Mouse (Mus musculus) adrenal gland, postnatal 36 days (tissue): ENCODE measurements around the gene Prepl. TPM values are rescaled to one million over a fixed set of nuclear protein-coding genes. Genes with fewer than 3 reads are reported as not detected.

ENCODE experiments used
- DNase-seq, 2 experiments: peaks; one replicate each; pipeline ENCODE4 v3.0.0; 2021; ENCODE audit warnings: mixed read lengths in 1 of 2
- total RNA-seq, 2 experiments: library from RNA; stranded (reverse); gene quantifications; 2 replicates each; pipeline ENCODE4 v1.2.3; 2021

The Prepl gene
- total RNA-seq, 2 experiments from 2014 or later, result 35.6 to 37.2 TPM

- DNase-seq, result peak; percentile 19 to 62
Observed at GRCm38 (mm10) chr17:85023247-85024167, 66.5 kb downstream of the Prepl start.

DNA sequence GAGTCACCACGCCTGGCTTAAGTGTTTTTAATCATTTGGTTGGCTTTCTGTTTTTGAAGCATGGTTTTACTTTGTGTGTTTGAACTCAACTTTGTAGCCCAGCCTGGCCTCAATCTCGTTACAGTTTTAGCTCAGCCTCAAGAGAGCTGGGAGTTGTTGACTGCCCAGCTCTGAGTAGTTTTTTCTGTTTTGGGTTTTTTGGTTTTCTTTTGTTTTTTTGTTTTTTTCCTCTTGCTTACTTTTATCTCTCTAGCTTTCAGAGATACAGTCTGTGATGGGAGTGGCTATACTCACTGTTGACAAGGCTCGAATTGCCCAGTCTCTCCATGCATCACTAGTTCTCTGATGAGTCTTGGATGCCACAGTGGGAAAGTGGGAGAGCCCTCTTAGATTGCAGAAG lies 69.7 kb downstream of the Prepl start:
- no peak for DNase-seq

DNA sequence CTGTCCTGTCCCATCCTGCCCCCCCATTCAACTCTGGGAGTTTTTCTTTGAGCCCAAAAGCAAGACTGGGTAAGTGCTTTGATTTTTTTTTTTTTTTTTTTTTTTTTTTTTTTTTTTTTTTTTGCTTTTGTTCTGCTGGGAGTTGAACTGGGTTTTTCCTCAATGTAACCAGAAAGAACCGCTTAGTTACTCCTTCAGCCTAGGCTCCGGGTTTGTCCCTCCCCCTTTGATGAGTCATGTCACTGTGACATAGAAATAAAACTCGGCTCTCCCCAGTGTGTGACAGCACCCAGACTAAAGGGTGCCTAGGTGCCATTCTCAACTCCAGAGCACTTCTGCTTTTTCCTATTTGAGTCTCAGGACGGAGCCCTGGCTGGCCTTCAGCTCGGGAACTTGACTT lies 71.2 kb downstream of the Prepl start:
- peak; percentile 56 to 66 for DNase-seq

DNA sequence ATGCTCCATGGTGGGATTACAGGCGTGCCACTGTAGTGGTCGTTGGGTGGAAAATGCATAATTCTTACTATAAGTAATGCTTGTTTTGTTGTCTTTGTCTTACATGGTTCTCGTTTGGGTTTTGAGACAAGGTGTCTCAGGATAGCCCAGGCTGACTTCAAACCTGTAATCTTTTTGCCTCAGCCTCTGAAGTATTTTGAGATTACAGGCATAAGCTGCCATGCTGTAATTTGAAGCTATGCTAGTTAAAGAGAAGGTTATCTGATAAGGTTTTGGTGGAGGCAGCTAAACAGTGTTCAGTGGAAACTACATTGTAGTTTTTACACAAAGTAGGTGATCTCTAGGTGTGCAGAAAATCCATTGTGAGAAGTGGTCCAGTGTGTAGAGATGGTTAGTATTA lies 71.7 kb downstream of the Prepl start:
- DNase-seq, result no peak

- no peak for DNase-seq
Observed at GRCm38 (mm10) chr17:85014632-85015031, 75.4 kb downstream of the Prepl start.

DNA sequence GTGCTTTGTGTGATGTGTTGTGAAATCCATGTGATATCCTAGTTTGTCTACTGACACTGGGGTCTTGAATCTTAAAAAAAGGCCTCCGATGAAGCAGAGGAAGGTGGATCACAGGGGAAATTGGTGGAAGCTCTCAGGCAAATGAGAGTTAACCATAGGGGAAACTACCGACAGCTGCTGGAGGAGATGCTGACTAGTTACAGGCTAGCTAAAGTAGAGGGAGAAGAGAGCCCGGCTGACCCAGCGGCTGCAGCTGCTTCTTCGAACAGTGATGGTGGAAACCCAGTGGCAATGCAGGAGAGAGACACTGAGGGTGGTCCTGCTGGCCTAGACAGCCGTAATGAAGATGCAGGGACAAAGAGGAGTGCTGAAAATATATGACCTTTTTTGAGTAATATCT lies 76.6 kb downstream of the Prepl start:
- no peak for DNase-seq

Other genes starting within 250 kb of the Prepl start
- 100 to 1,000 TPM; 106 to 143 TPM for gene Ppm1b, start 133.5 kb downstream of the Prepl start, total RNA-seq
- under 1 TPM; 0.17 to 0.23 TPM for gene Slc3a1, start 61.9 kb downstream of the Prepl start, total RNA-seq
- gene Camkmt, start 311 bp upstream of the Prepl start, total RNA-seq, result 1 to 10 TPM; 6.3 to 7.6 TPM